Mouse (Mus musculus): ENCODE data around the gene Pard6a.

- TF ChIP-seq CTCF (IDR thresholded peaks at IDR 0.05; ENCODE audit: insufficient read depth, low read depth, low read length) (peak; percentile 70; the same call in 1 of the 2 replicates), POLR2A (IDR thresholded peaks at IDR 0.05; ENCODE audit: insufficient read depth, low read depth, low read length) (no peak)
Measured at GRCm38 (mm10) chr8:105685796-105686308, 15.1 kb upstream of the Pard6a start, which contains the start of gene Carmil2.

Measured in olfactory bulb, adult 2 months (tissue).